Mouse (Mus musculus): ENCODE measurements around the gene 5330417C22Rik.
"Not testable (repeated sequence)": the region's sequence is repeated elsewhere in the genome, so short reads cannot be mapped to it uniquely, and the experiment has no call there.

The 5330417C22Rik gene

GRCm38 (mm10) chr3:108536517-108537260 lies at the start of gene 5330417C22Rik:
Gene 5330417C22Rik (minus strand): TSS chr3:108536536.
- CTCF ChIA-PET = no interaction called here

- CTCF ChIA-PET = interaction anchor here (0.6 kb wide), 1 partner anchor 95 kb away, joined by 7 read pairs; no protein-coding TSS in a partner anchor
Observed at GRCm38 (mm10) chr3:108584580-108584979, 48.2 kb upstream of the 5330417C22Rik start.

- CTCF ChIA-PET = no interaction called here
Observed at GRCm38 (mm10) chr3:108574018-108574417, 37.7 kb upstream of the 5330417C22Rik start.

- CTCF ChIA-PET = interaction anchor here (1.2 to 1.7 kb wide), 2 partner anchors 9 to 11 kb away, joined by 4 to 5 read pairs; no protein-coding TSS in a partner anchor
Observed at GRCm38 (mm10) chr3:108572309-108573010, 36.1 kb upstream of the 5330417C22Rik start.

- CTCF ChIA-PET = interaction anchor here (1.2 to 1.7 kb wide), 2 partner anchors 9 to 12 kb away, joined by 4 to 5 read pairs; no protein-coding TSS in a partner anchor
Observed at GRCm38 (mm10) chr3:108571443-108572294, 35.3 kb upstream of the 5330417C22Rik start, which contains the start of gene Taf13. Gene Taf13 (plus strand): TSS chr3:108571698.

GRCm38 (mm10) chr3:108570813-108571212 lies 34.5 kb upstream of the 5330417C22Rik start:
- CTCF ChIA-PET = interaction anchor here (1.7 kb wide), 1 partner anchor 8 kb away, joined by 5 read pairs; no protein-coding TSS in a partner anchor

GRCm38 (mm10) chr3:108569636-108570035 lies 33.3 kb upstream of the 5330417C22Rik start:
- CTCF ChIA-PET = not testable (repeated sequence)

GRCm38 (mm10) chr3:108567990-108568877 lies 31.9 kb upstream of the 5330417C22Rik start:
- CTCF ChIA-PET = no interaction called here

- CTCF ChIA-PET = interaction anchor here (1.2 kb wide), 1 partner anchor 8 kb away, joined by 5 read pairs; the partner anchor contains the start of gene Taf13
Observed at GRCm38 (mm10) chr3:108563309-108563708, 27.0 kb upstream of the 5330417C22Rik start.

- CTCF ChIA-PET = interaction anchor here (1.2 kb wide), 1 partner anchor 9 kb away, joined by 5 read pairs; the partner anchor contains the start of gene Taf13
Observed at GRCm38 (mm10) chr3:108562777-108563271, 26.5 kb upstream of the 5330417C22Rik start.

GRCm38 (mm10) chr3:108562133-108562730 lies 25.9 kb upstream of the 5330417C22Rik start, which contains the start of gene Tmem167b:
Gene Tmem167b (minus strand): TSS chr3:108562466.
- CTCF ChIA-PET = no interaction called here

GRCm38 (mm10) chr3:108557888-108558287 lies 21.6 kb upstream of the 5330417C22Rik start:
- CTCF ChIA-PET = interaction anchor here (0.6 kb wide), 1 partner anchor 327 kb away, joined by 6 read pairs; no protein-coding TSS in a partner anchor

- CTCF ChIA-PET = no interaction called here
Observed at GRCm38 (mm10) chr3:108554587-108555312, 18.4 kb upstream of the 5330417C22Rik start.

- CTCF ChIA-PET = interaction anchor here (0.7 kb wide), 1 partner anchor 36 kb away, joined by 3 read pairs; no protein-coding TSS in a partner anchor
Observed at GRCm38 (mm10) chr3:108554111-108554561, 17.8 kb upstream of the 5330417C22Rik start.

- CTCF ChIA-PET = no interaction called here
Observed at GRCm38 (mm10) chr3:108542299-108542698, 6.0 kb upstream of the 5330417C22Rik start.

GRCm38 (mm10) chr3:108537303-108537702 lies 967 bp upstream of the 5330417C22Rik start:
- CTCF ChIA-PET = no interaction called here

GRCm38 (mm10) chr3:108535896-108536516 lies 330 bp downstream of the 5330417C22Rik start:
- CTCF ChIA-PET = interaction anchor here (0.6 kb wide), 1 partner anchor 265 kb away, joined by 3 read pairs; no protein-coding TSS in a partner anchor

- CTCF ChIA-PET = no interaction called here
Observed at GRCm38 (mm10) chr3:108533951-108534350, 2.4 kb downstream of the 5330417C22Rik start, which contains the start of gene 1700013F07Rik. Gene 1700013F07Rik (plus strand): TSS chr3:108534150.
